Mouse (Mus musculus) gastrocnemius, postnatal 10 days (tissue): ENCODE results near the gene Fars2. TPM values are rescaled to one million over a fixed set of nuclear protein-coding genes. Genes with fewer than 3 reads are reported as not detected.
"Not testable (repeated sequence)": the region's sequence is repeated elsewhere in the genome, so short reads cannot be mapped to it uniquely, and the experiment has no call there.

Experiments
- DNase-seq: peaks from one replicate; pipeline ENCODE4 v3.0.0; 2021; ENCODE audit warnings: mixed read lengths
- total RNA-seq, 2 experiments: library from RNA; stranded (reverse); gene quantifications; 2 replicates each; pipeline ENCODE4 v1.2.3; 2021

Fars2 gene
- total RNA-seq, 2 experiments from 2014 or later, result 35.6 to 40.8 TPM

- DNase-seq, result no peak
Measured at GRCm38 (mm10) chr13:36460473-36460872, 343.3 kb downstream of the Fars2 start.

GRCm38 (mm10) chr13:36463669-36464068, 346.5 kb downstream of the Fars2 start:
- no peak for DNase-seq

- not testable (repeated sequence) for DNase-seq
Measured at GRCm38 (mm10) chr13:36466076-36466475, 348.9 kb downstream of the Fars2 start.

- DNase-seq, result no peak
Measured at GRCm38 (mm10) chr13:36466515-36466921, 349.3 kb downstream of the Fars2 start.

GRCm38 (mm10) chr13:36467849-36468248, 350.6 kb downstream of the Fars2 start:
- no peak for DNase-seq

GRCm38 (mm10) chr13:36468963-36469362, 351.8 kb downstream of the Fars2 start:
- DNase-seq, result no peak

GRCm38 (mm10) chr13:36469412-36470125, 352.4 kb downstream of the Fars2 start:
- no peak for DNase-seq

- no peak for DNase-seq
Measured at GRCm38 (mm10) chr13:36477648-36478047, 360.4 kb downstream of the Fars2 start.

GRCm38 (mm10) chr13:36478243-36478642, 361.0 kb downstream of the Fars2 start:
- DNase-seq, result no peak

GRCm38 (mm10) chr13:36480101-36480500, 362.9 kb downstream of the Fars2 start:
- no peak for DNase-seq

- no peak for DNase-seq
Measured at GRCm38 (mm10) chr13:36484391-36484790, 367.2 kb downstream of the Fars2 start.

- no peak for DNase-seq
Measured at GRCm38 (mm10) chr13:36486756-36487155, 369.5 kb downstream of the Fars2 start.

GRCm38 (mm10) chr13:36489365-36489764, 372.2 kb downstream of the Fars2 start:
- no peak for DNase-seq

GRCm38 (mm10) chr13:36490612-36491011, 373.4 kb downstream of the Fars2 start:
- no peak for DNase-seq

- DNase-seq, result no peak
Measured at GRCm38 (mm10) chr13:36492397-36492796, 375.2 kb downstream of the Fars2 start.

- DNase-seq, result peak; percentile 24
Measured at GRCm38 (mm10) chr13:36493294-36493693, 376.1 kb downstream of the Fars2 start.

- DNase-seq, result no peak
Measured at GRCm38 (mm10) chr13:36493762-36494161, 376.6 kb downstream of the Fars2 start.

GRCm38 (mm10) chr13:36495980-36496379, 378.8 kb downstream of the Fars2 start:
- no peak for DNase-seq

- peak; percentile 65 for DNase-seq
Measured at GRCm38 (mm10) chr13:36497346-36497745, 380.1 kb downstream of the Fars2 start.

- DNase-seq, result no peak
Measured at GRCm38 (mm10) chr13:36500370-36500905, 383.2 kb downstream of the Fars2 start.

GRCm38 (mm10) chr13:36503551-36503950, 386.3 kb downstream of the Fars2 start:
- no peak for DNase-seq

- DNase-seq, result no peak
Measured at GRCm38 (mm10) chr13:36503991-36504390, 386.8 kb downstream of the Fars2 start.

GRCm38 (mm10) chr13:36505730-36506129, 388.5 kb downstream of the Fars2 start:
- DNase-seq, result no peak

GRCm38 (mm10) chr13:36506315-36506714, 389.1 kb downstream of the Fars2 start:
- DNase-seq, result peak; percentile 32
